Mouse (Mus musculus) heart, embryonic 16.5 days (tissue): ENCODE measurements around the gene Kap. TPM values are rescaled to one million over a fixed set of nuclear protein-coding genes. Genes with fewer than 3 reads are reported as not detected.
"Not testable (repeated sequence)": the region's sequence is repeated elsewhere in the genome, so short reads cannot be mapped to it uniquely, and the experiment has no call there.

Source experiments
- ATAC-seq: fragments of 200-750 bp; cut with Nextera tagmentation; replicated peaks from 2 replicates; pipeline ENCODE4 v1.8.0; 2017; ENCODE audit warnings: moderate number of reproducible peaks; ENCODE audit not compliant: insufficient read depth, low FRiP score; ENCODE audit errors: extremely low read depth
- H3K27ac ChIP-seq: fragments of 300-500 bp; sonication (generic); 2 replicates; pipeline ENCODE4 v1.5.1; 2014; ENCODE audit warnings: mild to moderate bottlenecking, low read length, control low read depth, moderate library complexity
- H3K27me3 ChIP-seq: fragments of 300-500 bp; sonication (generic); 2 replicates; pipeline ENCODE4 v1.6.1; 2014; ENCODE audit warnings: low read length, mixed read lengths; ENCODE audit not compliant: control insufficient read depth, insufficient read depth
- H3K36me3 ChIP-seq: fragments of 300-500 bp; sonication (generic); 2 replicates; pipeline ENCODE4 v1.6.1; 2014; ENCODE audit not compliant: control insufficient read depth, insufficient read depth
- H3K4me1 ChIP-seq: fragments of 300-500 bp; sonication (generic); 2 replicates; pipeline ENCODE4 v1.6.1; 2014; ENCODE audit warnings: low read length, mixed read lengths; ENCODE audit not compliant: control insufficient read depth, insufficient read depth
- H3K4me2 ChIP-seq: fragments of 300-500 bp; sonication (generic); 2 replicates; pipeline ENCODE4 v1.6.1; 2014; ENCODE audit warnings: low read depth, mild to moderate bottlenecking, control low read depth, low read length
- H3K4me3 ChIP-seq: fragments of 300-500 bp; sonication (generic); 2 replicates; pipeline ENCODE4 v1.5.1; 2014; ENCODE audit warnings: mild to moderate bottlenecking, control low read depth, low read length
- H3K9ac ChIP-seq: fragments of 300-500 bp; sonication (generic); 2 replicates; pipeline ENCODE4 v1.6.1; 2014; ENCODE audit warnings: low read length, control low read depth
- H3K9me3 ChIP-seq: fragments of 300-500 bp; sonication (generic); replicated peaks from 2 replicates; pipeline ENCODE4 v1.6.1; 2016; ENCODE audit warnings: low read length; ENCODE audit not compliant: control insufficient read depth
- WGBS: fragments of 180-500 bp; shearing (Covaris S2); extraction: QIAGEN DNeasy Blood & Tissue Kit; methylation state at CpG from one replicate; pipeline ENCODE4 v1.1.7; 2014; 5-methylcytosine and 5-hydroxymethylcytosine counted together
- polyA plus RNA-seq: library from polyadenylated mRNA; unstranded; fragments of >200 nt; fragmentation: Nextera tagmentation; extraction: Ambion mirVana; gene quantifications from 2 replicates; pipeline ENCODE4 v1.2.1, GENCODE M21; 2015

Gene Kap
- polyA plus RNA-seq, 1 experiment from 2014 or later: not detected

- H3K27me3 ChIP-seq, H3K4me1 ChIP-seq, H3K36me3 ChIP-seq, H3K9me3 ChIP-seq, H3K27ac ChIP-seq, H3K9ac ChIP-seq, H3K4me2 ChIP-seq, ATAC-seq, H3K4me3 ChIP-seq: not testable (repeated sequence)
- WGBS: 78% methylated on average over 5 of the region's 6 CpGs
Observed at GRCm38 (mm10) chr6:133848861-133849260, 4.7 kb downstream of the Kap start.

- H3K27me3 ChIP-seq, H3K27ac ChIP-seq, H3K36me3 ChIP-seq, H3K4me2 ChIP-seq, H3K4me1 ChIP-seq, H3K9me3 ChIP-seq, ATAC-seq, H3K9ac ChIP-seq, H3K4me3 ChIP-seq: not testable (repeated sequence)
- 82% methylated on average over 29 of the region's 29 CpGs for WGBS
Observed at GRCm38 (mm10) chr6:133838296-133838995, 15.1 kb downstream of the Kap start.

GRCm38 (mm10) chr6:133812342-133812741 is 41.2 kb downstream of the Kap start:
- WGBS: 38% methylated on average over 1 of the region's 1 CpGs
- Histone ChIP-seq H3K36me3 (no peaks in the 10 kb centered on the region), H3K4me2 (no peak overlapping the region), H3K27me3 (no peaks in the 10 kb centered on the region), H3K4me3 (no peak overlapping the region), H3K9me3 (no peaks in the 10 kb centered on the region), H3K27ac (no peak overlapping the region), H3K4me1 (no peaks in the 10 kb centered on the region), H3K9ac (no peak overlapping the region)
- ATAC-seq: no peak

Other genes starting within 250 kb of the Kap start
- 10.5 and 12.3 TPM in 2 replicates for gene Etv6, start 181.9 kb upstream of the Kap start, polyA plus RNA-seq